Mouse (Mus musculus) C2C12 (cell line): ENCODE measurements around the gene D430041D05Rik. TPM values are rescaled to one million over a fixed set of nuclear protein-coding genes. Genes with fewer than 3 reads are reported as not detected.

Source experiments
- H3K27me3 ChIP-seq: one replicate; pipeline ENCODE4 v1.6.1; 2011; ENCODE audit not compliant: control insufficient read depth, insufficient read depth, insufficient read length
- H3K36me3 ChIP-seq: one replicate; pipeline ENCODE4 v1.6.1; 2011; ENCODE audit not compliant: control insufficient read depth, insufficient read depth
- H3K4me3 ChIP-seq: one replicate; pipeline ENCODE4 v1.5.1; 2011; ENCODE audit warnings: mild to moderate bottlenecking, control low read depth; ENCODE audit not compliant: poor library complexity, insufficient read depth, severe bottlenecking
- H3K79me2 ChIP-seq: one replicate; pipeline ENCODE4 v1.6.1; 2011; ENCODE audit not compliant: control insufficient read depth, insufficient read depth
- H3K79me3 ChIP-seq: one replicate; pipeline ENCODE4 v1.6.1; 2011; ENCODE audit warnings: low read depth, control low read depth
- H3ac ChIP-seq: one replicate; pipeline ENCODE3; 2011; ENCODE audit warnings: low read depth; ENCODE audit not compliant: control insufficient read depth, insufficient read length
- CEBPB ChIP-seq: IDR thresholded peaks from one replicate; pipeline ENCODE4 v1.6.1; 2011; ENCODE audit warnings: low read depth, mild to moderate bottlenecking, control low read depth, moderate library complexity
- CTCF ChIP-seq: IDR thresholded peaks from one replicate; pipeline ENCODE4 v1.5.1; 2011; ENCODE audit not compliant: control insufficient read depth, insufficient read depth, insufficient read length
- FOSL1 ChIP-seq: IDR thresholded peaks from one replicate; pipeline ENCODE4 v1.8.0; 2011; ENCODE audit warnings: mild to moderate bottlenecking, low read length; ENCODE audit not compliant: poor library complexity, insufficient read depth, severe bottlenecking
- MAX ChIP-seq: IDR thresholded peaks from one replicate; pipeline ENCODE4 v1.6.1; 2011; ENCODE audit warnings: mild to moderate bottlenecking, control low read depth
- MYOD1 ChIP-seq: IDR thresholded peaks from one replicate; pipeline ENCODE4 v1.6.1; 2011; ENCODE audit warnings: low read depth; ENCODE audit not compliant: control insufficient read depth, insufficient read length
- MYOG ChIP-seq: IDR thresholded peaks from one replicate; pipeline ENCODE4 v1.6.1; 2011; ENCODE audit not compliant: control insufficient read depth, insufficient read length; ENCODE audit errors: extremely low read depth
- USF1 ChIP-seq: IDR thresholded peaks from one replicate; pipeline ENCODE4 v1.6.1; 2011; ENCODE audit warnings: low read depth, mild to moderate bottlenecking, control low read depth, moderate library complexity
- polyA plus RNA-seq: library from polyadenylated mRNA; unstranded; fragments of >200 nt; fragmentation: generic; extraction: Trizol; gene quantifications from one replicate; pipeline ENCODE4 v1.2.1, GENCODE M21; 2012; ENCODE audit warnings: missing spikeins

D430041D05Rik gene
- polyA plus RNA-seq, 1 experiment = 0.05 TPM

DNA sequence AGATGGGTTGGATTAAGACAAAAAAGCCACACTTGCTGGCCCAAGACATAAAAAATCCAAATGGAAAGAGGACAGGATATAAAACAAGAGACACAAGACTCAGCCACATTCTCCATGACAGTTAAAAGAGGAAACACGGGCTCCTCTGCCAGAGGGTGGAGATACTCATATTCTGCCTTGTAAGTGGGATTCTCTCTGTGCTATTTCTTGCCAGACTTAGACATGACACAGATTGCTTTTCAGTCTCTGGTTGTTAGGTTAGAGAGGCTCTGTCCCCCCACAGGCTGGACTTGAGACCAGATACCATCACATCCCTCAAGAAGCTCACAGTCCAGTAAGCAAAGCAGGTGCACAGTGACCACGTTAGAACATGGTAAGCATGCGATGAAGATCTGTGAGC, 2.2 kb upstream of the D430041D05Rik start:
- H3K79me2 ChIP-seq = no peaks in the 10 kb centered on the region
- no peaks in the 10 kb centered on the region for H3K79me3 ChIP-seq
- TF ChIP-seq FOSL1 (no peak), CEBPB (no peak), MYOG (no peak), USF1 (no peak), CTCF (no peak), MAX (no peak), MYOD1 (no peak)
- H3K27me3 ChIP-seq = peaks cover 24% of the 10 kb centered on the region
- no peaks in the 10 kb centered on the region for H3K36me3 ChIP-seq
- H3K4me3 ChIP-seq = no peak overlapping the region
- H3ac ChIP-seq = no peak overlapping the region

DNA sequence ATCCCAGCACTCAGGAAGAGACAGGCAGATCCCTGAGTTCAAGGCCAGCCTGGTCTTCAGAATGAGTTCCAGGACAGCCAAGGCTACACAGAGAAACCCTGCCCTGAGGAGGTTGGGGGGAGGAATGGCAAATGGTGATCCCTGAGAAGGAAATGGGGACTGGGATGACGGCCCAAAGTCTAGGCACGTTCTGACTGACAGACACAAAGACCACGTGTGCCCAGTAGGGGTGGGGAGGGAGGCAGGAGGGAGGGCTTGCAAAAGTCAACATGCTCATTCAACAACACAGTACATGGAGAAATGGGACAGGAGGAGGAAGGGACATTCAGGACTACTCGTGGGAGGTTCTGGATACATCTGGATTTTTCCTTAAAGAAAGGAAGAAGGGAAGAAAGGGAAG, 1.7 kb upstream of the D430041D05Rik start:
- Histone ChIP-seq H3K79me2 (no peaks in the 10 kb centered on the region), H3K4me3 (no peak overlapping the region), H3ac (no peak overlapping the region), H3K27me3 (peaks cover 24% of the 10 kb centered on the region), H3K36me3 (no peaks in the 10 kb centered on the region), H3K79me3 (no peaks in the 10 kb centered on the region)
- no peak for TF ChIP-seq CTCF
- TF ChIP-seq MAX = no peak
- TF ChIP-seq CEBPB = no peak
- TF ChIP-seq MYOD1 = no peak
- no peak for TF ChIP-seq MYOG
- no peak for TF ChIP-seq USF1
- TF ChIP-seq FOSL1 = no peak

DNA sequence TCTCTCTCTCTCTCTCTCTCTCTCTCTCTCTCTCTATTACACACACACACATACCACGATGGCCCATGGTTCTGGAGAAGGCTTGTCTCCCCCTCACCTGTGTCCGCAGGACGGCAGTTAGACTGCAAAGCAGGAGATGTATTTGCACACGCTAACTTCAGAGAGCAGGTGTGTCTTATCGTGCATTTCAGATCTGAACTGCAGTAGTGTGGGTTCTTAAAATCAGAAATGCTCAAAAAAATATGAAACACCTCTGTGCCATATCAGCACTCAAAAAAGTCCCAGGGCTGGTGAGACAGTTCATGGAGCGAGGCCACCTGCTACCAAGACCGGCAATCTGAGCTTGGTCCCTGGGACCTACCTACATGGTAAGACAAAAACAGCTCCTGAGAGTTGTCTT, 993 bp upstream of the D430041D05Rik start:
- Histone ChIP-seq H3ac (no peak overlapping the region), H3K79me3 (no peaks in the 10 kb centered on the region), H3K4me3 (no peak overlapping the region), H3K36me3 (no peaks in the 10 kb centered on the region), H3K27me3 (peaks cover 24% of the 10 kb centered on the region), H3K79me2 (no peaks in the 10 kb centered on the region)
- no peak for TF ChIP-seq CTCF
- TF ChIP-seq CEBPB = no peak
- no peak for TF ChIP-seq MYOG
- no peak for TF ChIP-seq USF1
- no peak for TF ChIP-seq FOSL1
- no peak for TF ChIP-seq MYOD1
- TF ChIP-seq MAX = no peak

- H3K36me3 ChIP-seq = no peaks in the 10 kb centered on the region
- H3ac ChIP-seq = no peak overlapping the region
- H3K79me3 ChIP-seq = no peaks in the 10 kb centered on the region
- H3K79me2 ChIP-seq = no peaks in the 10 kb centered on the region
- TF ChIP-seq MAX = no peak
- TF ChIP-seq USF1 = no peak
- TF ChIP-seq CTCF = no peak
- no peak for TF ChIP-seq MYOD1
- no peak for TF ChIP-seq CEBPB
- no peak for TF ChIP-seq MYOG
- TF ChIP-seq FOSL1 = no peak
- peaks cover 24% of the 10 kb centered on the region for H3K27me3 ChIP-seq
- H3K4me3 ChIP-seq = no peak overlapping the region
Observed at GRCm38 (mm10) chr2:104409851-104410821, 677 bp downstream of the D430041D05Rik start.

DNA sequence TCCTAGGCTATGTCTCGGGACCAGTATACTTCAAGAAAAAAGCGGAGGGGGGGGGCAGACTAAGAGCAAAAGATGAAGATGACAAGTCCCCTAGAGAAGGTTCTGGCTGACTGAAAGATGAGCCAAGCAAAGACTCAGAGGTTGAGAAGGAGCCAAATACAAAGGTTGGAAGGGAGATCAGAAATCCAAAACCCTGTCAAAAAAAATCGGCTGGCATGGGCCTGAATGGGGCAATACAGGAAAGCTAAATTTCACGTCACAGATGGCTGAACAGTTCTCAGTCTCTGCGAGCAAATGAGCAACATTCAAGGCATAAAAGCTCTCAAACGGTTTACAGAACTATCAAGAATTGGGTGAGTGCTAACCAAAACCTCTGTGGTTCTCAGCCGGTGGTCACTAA, 2.5 kb downstream of the D430041D05Rik start:
- Histone ChIP-seq H3K36me3 (no peaks in the 10 kb centered on the region), H3K4me3 (no peak overlapping the region), H3K27me3 (peaks cover 24% of the 10 kb centered on the region), H3ac (no peak overlapping the region), H3K79me3 (no peaks in the 10 kb centered on the region), H3K79me2 (no peaks in the 10 kb centered on the region)
- TF ChIP-seq MAX (no peak), CEBPB (no peak), CTCF (no peak), MYOG (no peak), USF1 (no peak), FOSL1 (no peak), MYOD1 (no peak)

DNA sequence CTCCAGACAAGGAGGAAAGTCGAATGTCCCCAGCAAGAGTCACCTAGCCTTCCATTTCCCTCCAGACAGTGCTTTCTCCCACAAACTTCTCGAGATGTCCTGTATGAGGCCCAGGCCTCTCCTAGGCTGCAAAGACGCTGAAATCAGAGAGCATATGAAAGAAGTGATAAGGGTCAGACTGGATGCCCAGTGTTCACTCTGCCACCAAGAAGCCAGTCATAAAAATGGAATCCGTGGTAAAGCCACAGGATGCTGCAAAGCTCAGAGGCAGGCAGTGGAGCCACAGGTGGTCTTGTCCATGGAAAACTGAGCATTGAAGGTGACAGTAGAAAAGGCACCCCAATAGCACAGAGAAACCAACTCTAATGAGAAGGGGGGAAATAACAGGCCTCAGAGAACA, 2.9 kb downstream of the D430041D05Rik start:
- Histone ChIP-seq H3K27me3 (peaks cover 24% of the 10 kb centered on the region), H3ac (no peak overlapping the region), H3K36me3 (no peaks in the 10 kb centered on the region), H3K4me3 (no peak overlapping the region), H3K79me2 (no peaks in the 10 kb centered on the region), H3K79me3 (no peaks in the 10 kb centered on the region)
- TF ChIP-seq USF1 (no peak), CEBPB (no peak), MAX (no peak), MYOG (no peak), FOSL1 (no peak), MYOD1 (no peak), CTCF (no peak)
